Mouse (Mus musculus) ES-E14 (cell line): ENCODE data around the gene Prss56. TPM values are rescaled to one million over a fixed set of nuclear protein-coding genes. Genes with fewer than 3 reads are reported as not detected.

Source experiments
- DNase-seq: peaks from one replicate; pipeline ENCODE4 v3.0.0-alpha.2; 2013; ENCODE audit warnings: low read depth, low spot score
- H3K27ac ChIP-seq: 2 replicates; pipeline ENCODE4 v1.5.1; 2012; ENCODE audit warnings: low read depth, mild to moderate bottlenecking, low read length, moderate library complexity, mixed read lengths; ENCODE audit not compliant: poor library complexity, insufficient read depth, severe bottlenecking
- H3K36me3 ChIP-seq: 2 replicates; pipeline ENCODE4 v1.6.1; 2012; ENCODE audit warnings: mild to moderate bottlenecking, low read length, moderate library complexity, mixed read lengths; ENCODE audit not compliant: control insufficient read depth, poor library complexity, insufficient read depth, severe bottlenecking
- H3K4me1 ChIP-seq, 2 experiments: fragments of 150-350 bp in 1 of 2; sonication (generic) in 1 of 2; 2 replicates each; pipeline ENCODE4 v1.6.1; 2012; ENCODE audit warnings: low read length in 2 of 2, mild to moderate bottlenecking in 1 of 2, mixed read lengths in 1 of 2; ENCODE audit not compliant: control insufficient read depth in 2 of 2, insufficient read depth in 2 of 2, poor library complexity in 1 of 2
- H3K4me3 ChIP-seq, 2 experiments: fragments of 150-350 bp in 1 of 2; sonication (generic) in 1 of 2; 2 replicates each; pipeline ENCODE4 v1.5.1; 2012; ENCODE audit warnings: low read length in 2 of 2, low read depth in 1 of 2, mild to moderate bottlenecking in 1 of 2, mixed read lengths in 1 of 2; ENCODE audit not compliant: insufficient read depth in 1 of 2, poor library complexity in 1 of 2, severe bottlenecking in 1 of 2
- H3K9ac ChIP-seq: 2 replicates; pipeline ENCODE4 v1.6.1; 2012; ENCODE audit warnings: low read depth, mild to moderate bottlenecking, low read length, mixed read lengths; ENCODE audit not compliant: poor library complexity, insufficient read depth, severe bottlenecking
- H3K9me3 ChIP-seq: fragments of 150-350 bp; sonication (generic); 2 replicates; pipeline ENCODE4 v1.6.1; 2012; ENCODE audit warnings: low read depth, mild to moderate bottlenecking, low read length; ENCODE audit not compliant: control insufficient read depth, insufficient read depth
- CHD2 ChIP-seq: IDR thresholded peaks from 2 replicates; pipeline ENCODE4 v1.6.1; 2014; ENCODE audit warnings: mild to moderate bottlenecking, low read depth, low read length, inconsistent platforms
- HCFC1 ChIP-seq: IDR thresholded peaks from 2 replicates; pipeline ENCODE4 v1.6.1; 2012; ENCODE audit warnings: low read length, inconsistent platforms, borderline replicate concordance; ENCODE audit not compliant: insufficient read depth
- MAFK ChIP-seq: IDR thresholded peaks from 2 replicates; pipeline ENCODE4 v1.6.1; 2014; ENCODE audit warnings: mild to moderate bottlenecking, low read depth, low read length, inconsistent platforms; ENCODE audit not compliant: insufficient read depth
- ZC3H11A ChIP-seq: IDR thresholded peaks from 2 replicates; pipeline ENCODE4 v1.6.1; 2012; ENCODE audit warnings: low read depth, mild to moderate bottlenecking, inconsistent platforms, low read length, borderline replicate concordance
- ZNF384 ChIP-seq: IDR thresholded peaks from 2 replicates; pipeline ENCODE4 v1.6.1; 2012; ENCODE audit warnings: low read depth, low read length, inconsistent platforms
- in situ Hi-C, 2 experiments: fragments of 600-800 bp; cut with MboI; formaldehyde crosslinking; loops; one replicate each; pipeline ENCODE4 v1.15.1; 2025; ENCODE audit warnings: low sequenced_read_pairs in 2 of 2, inconsistent platforms in 1 of 2; ENCODE audit not compliant: unreplicated experiment in 2 of 2
- total RNA-seq: library from RNA; depleted of rRNA; stranded (reverse); fragments of 300-350 nt; gene quantifications from 2 replicates; pipeline ENCODE4 v1.2.3, GENCODE M21; 2012; rRNA removed

Prss56 gene
- total RNA-seq, 1 experiment = 0.36 TPM

GRCm38 (mm10) chr1:87226409-87227159 is 43.5 kb downstream of the Prss56 start:
- Histone ChIP-seq H3K27ac (peak overlapping the region; percentile 98), H3K9me3 (no peaks in the 10 kb centered on the region), H3K4me3 (peak overlapping the region; percentile 15 to 51), H3K36me3 (peaks cover 47% of the 10 kb centered on the region), H3K9ac (peak overlapping the region; percentile 3; the same call in 1 of the 2 replicates), H3K4me1 (peaks cover 39 to 40% of the 10 kb centered on the region in 2 experiments)
- peak; percentile 73 for DNase-seq
- no peak for TF ChIP-seq HCFC1
- peak; percentile 61 for TF ChIP-seq CHD2
- in situ Hi-C loops = no loop called here

GRCm38 (mm10) chr1:87227160-87227550 is 44.0 kb downstream of the Prss56 start:
- TF ChIP-seq ZC3H11A = no peak
- no peak for TF ChIP-seq ZNF384
- no peak for TF ChIP-seq HCFC1
- TF ChIP-seq MAFK = no peak
- TF ChIP-seq CHD2 = no peak
- peak overlapping the region; percentile 94 for H3K27ac ChIP-seq
- peak overlapping the region; percentile 3; the same call in 1 of the 2 replicates for H3K9ac ChIP-seq
- H3K9me3 ChIP-seq = no peaks in the 10 kb centered on the region
- peaks cover 51% of the 10 kb centered on the region for H3K36me3 ChIP-seq
- peaks cover 43% of the 10 kb centered on the region in 2 experiments for H3K4me1 ChIP-seq
- no peak for DNase-seq
- no peak overlapping the region for H3K4me3 ChIP-seq
- in situ Hi-C loops = no loop called here

- peak overlapping the region; percentile 84 for H3K27ac ChIP-seq
- in situ Hi-C loops = no loop called here
- H3K9me3 ChIP-seq = no peaks in the 10 kb centered on the region
- H3K9ac ChIP-seq = no peak overlapping the region
- no peak for DNase-seq
- H3K36me3 ChIP-seq = peaks cover 45% of the 10 kb centered on the region
- peaks cover 33 to 63% of the 10 kb centered on the region in 2 experiments for H3K4me1 ChIP-seq
- TF ChIP-seq CHD2 (peak; percentile 29; the same call in 1 of the 2 replicates), ZNF384 (no peak)
- no peak overlapping the region for H3K4me3 ChIP-seq
Observed at GRCm38 (mm10) chr1:87230606-87231005, 47.5 kb downstream of the Prss56 start.

GRCm38 (mm10) chr1:87232197-87232596 is 49.1 kb downstream of the Prss56 start:
- peak overlapping the region in 1 of 2 experiments; percentile 13; a peak in 1 of 4 replicates for H3K4me3 ChIP-seq
- H3K36me3 ChIP-seq = peaks cover 41% of the 10 kb centered on the region
- TF ChIP-seq HCFC1 = no peak
- TF ChIP-seq ZNF384 = no peak
- TF ChIP-seq CHD2 = no peak
- no peak for TF ChIP-seq MAFK
- TF ChIP-seq ZC3H11A = no peak
- DNase-seq = no peak
- H3K9me3 ChIP-seq = no peaks in the 10 kb centered on the region
- in situ Hi-C loops = no loop called here
- peaks cover 28 to 66% of the 10 kb centered on the region in 2 experiments for H3K4me1 ChIP-seq
- H3K9ac ChIP-seq = peak overlapping the region; percentile 61
- peak overlapping the region; percentile 61; the same call in 1 of the 2 replicates for H3K27ac ChIP-seq

Other genes with a start within 250 kb of the Prss56 start
- gene Alppl2, start 93.4 kb upstream of the Prss56 start, total RNA-seq = 2.4 and 5.2 TPM in 2 replicates
- gene Alpi, start 81.7 kb upstream of the Prss56 start, total RNA-seq = not detected in 2 replicates
- gene Akp3, start 58.3 kb upstream of the Prss56 start, total RNA-seq = not detected in 2 replicates
- gene Ecel1, start 26.8 kb upstream of the Prss56 start, total RNA-seq = 1.1 and 2.9 TPM in 2 replicates
- gene Chrnd, start 7.3 kb downstream of the Prss56 start, total RNA-seq = 0.13 TPM in 1 of 2 replicates, not detected in the other
- 0.13 and 0.16 TPM in 2 replicates for gene Chrng, start 21.3 kb downstream of the Prss56 start, total RNA-seq
- 165 and 221 TPM in 2 replicates for gene Eif4e2, start 30.6 kb downstream of the Prss56 start, total RNA-seq
- 1.3 and 1.8 TPM in 2 replicates for gene Efhd1, start 81.0 kb downstream of the Prss56 start, total RNA-seq
- gene Gigyf2, start 143.7 kb downstream of the Prss56 start, total RNA-seq = 58.7 and 69.2 TPM in 2 replicates
- 0.27 and 0.95 TPM in 2 replicates for gene Kcnj13, start 211.4 kb downstream of the Prss56 start, total RNA-seq